Mouse (Mus musculus): Measurements from ENCODE around the gene Zbtb17. TPM values are rescaled to one million over a fixed set of nuclear protein-coding genes. Genes with fewer than 3 reads are reported as not detected.

The Zbtb17 gene
- total RNA-seq, 2 experiments from 2014 or later = 14.8 to 18.7 TPM

- no peak for DNase-seq
Measured at GRCm38 (mm10) chr4:141458236-141458635, 13.8 kb downstream of the Zbtb17 start.

DNA sequence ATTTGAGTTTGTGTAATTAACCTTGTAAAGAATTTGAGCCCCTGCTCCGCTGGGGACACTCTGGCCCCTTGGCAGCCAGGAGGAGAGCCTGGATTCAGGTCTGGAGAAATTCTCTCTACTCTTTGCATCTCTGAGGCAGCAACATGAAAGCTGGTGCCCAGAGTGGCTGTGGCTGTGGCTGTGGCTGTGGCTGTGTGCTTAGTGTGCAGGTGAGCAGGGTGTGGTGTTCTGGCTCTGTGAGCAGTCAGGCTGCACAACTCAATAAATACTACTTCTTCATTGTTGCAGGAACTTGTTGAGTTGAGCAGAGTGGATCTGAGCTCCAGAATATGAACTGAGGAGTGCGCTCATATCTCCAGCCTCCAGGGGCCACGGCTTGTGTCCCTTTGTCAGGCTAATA is 14.4 kb downstream of the Zbtb17 start:
- no peak for DNase-seq

- DNase-seq = no peak
Measured at GRCm38 (mm10) chr4:141459766-141460165, 15.3 kb downstream of the Zbtb17 start.

- no peak for DNase-seq
Measured at GRCm38 (mm10) chr4:141460481-141460880, 16.0 kb downstream of the Zbtb17 start.

- no peak for DNase-seq
Measured at GRCm38 (mm10) chr4:141461088-141461487, 16.6 kb downstream of the Zbtb17 start.

GRCm38 (mm10) chr4:141461576-141461975 is 17.1 kb downstream of the Zbtb17 start:
- no peak for DNase-seq

DNA sequence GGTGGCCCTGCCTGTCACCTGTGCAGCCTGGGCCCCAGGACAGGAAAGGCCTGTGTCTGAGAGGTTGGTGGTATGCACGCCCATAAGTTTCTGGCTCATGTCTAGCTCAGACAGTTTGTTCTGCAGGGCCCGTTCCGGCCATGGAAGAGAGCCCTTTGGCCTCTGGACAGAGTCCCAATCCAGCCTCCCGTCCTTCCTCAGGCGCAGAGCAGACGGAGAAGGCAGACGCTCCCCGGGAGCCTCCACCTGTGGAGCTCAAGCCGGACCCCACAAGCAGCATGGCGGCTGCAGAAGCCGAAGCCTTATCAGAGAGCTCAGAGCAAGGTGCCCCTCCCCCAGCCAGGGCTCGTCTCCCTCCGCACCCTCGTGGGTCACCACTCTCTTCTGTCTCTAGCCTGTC is 19.0 kb downstream of the Zbtb17 start:
- no peak for DNase-seq

DNA sequence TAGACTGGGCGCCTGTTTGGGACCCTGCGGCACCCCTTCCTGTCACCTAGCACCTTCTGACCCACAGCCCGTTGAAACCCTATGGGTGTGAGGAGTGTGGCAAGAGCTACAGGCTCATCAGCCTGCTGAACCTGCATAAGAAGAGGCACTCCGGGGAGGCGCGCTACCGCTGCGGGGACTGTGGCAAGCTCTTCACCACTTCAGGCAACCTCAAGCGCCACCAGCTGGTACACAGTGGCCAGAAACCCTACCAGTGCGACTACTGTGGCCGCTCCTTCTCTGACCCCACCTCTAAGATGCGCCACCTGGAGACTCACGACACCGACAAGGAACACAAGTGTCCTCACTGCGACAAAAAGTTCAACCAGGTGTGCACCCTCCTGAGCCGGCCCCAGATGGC is 20.3 kb downstream of the Zbtb17 start:
- DNase-seq = no peak

GRCm38 (mm10) chr4:141465512-141466288 is 21.2 kb downstream of the Zbtb17 start:
- peak in 1 of 2 experiments; percentile 32 for DNase-seq

GRCm38 (mm10) chr4:141466289-141466795 is 21.9 kb downstream of the Zbtb17 start:
- no peak for DNase-seq

DNA sequence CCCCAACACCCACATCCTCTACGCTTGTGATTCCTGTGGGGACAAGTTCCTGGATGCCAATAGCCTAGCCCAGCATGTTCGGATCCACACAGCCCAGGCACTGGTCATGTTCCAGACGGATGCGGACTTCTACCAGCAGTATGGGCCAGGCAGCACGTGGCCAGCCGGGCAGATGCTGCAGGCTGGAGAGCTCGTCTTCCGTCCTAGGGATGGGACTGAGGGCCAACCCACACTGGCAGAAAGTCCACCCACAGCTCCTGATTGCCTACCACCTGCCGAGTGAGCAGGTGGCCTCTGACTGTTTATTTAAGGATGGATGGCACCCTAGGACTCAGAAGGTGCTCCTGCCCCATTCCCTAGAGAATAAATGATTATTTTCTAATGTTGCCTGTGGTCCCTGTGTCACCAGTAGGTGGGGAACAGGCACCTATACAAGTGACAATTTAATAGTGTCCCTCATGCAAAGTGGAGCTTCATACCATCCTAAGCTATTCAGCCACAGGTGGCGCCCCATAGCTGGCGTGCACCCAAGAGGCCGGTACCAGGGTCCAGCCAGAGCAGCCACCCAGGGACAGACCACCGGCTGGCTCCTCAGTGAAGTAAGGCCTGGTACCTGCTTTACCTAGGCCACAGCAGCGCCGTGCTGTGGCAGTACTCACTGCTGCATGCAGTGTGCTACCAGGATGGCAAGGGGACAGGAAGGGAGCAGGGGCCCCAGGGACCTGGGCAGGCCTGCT is 22.6 kb downstream of the Zbtb17 start:
- no peak for DNase-seq

- no peak for DNase-seq
Measured at GRCm38 (mm10) chr4:141467581-141467927, 23.1 kb downstream of the Zbtb17 start.

DNA sequence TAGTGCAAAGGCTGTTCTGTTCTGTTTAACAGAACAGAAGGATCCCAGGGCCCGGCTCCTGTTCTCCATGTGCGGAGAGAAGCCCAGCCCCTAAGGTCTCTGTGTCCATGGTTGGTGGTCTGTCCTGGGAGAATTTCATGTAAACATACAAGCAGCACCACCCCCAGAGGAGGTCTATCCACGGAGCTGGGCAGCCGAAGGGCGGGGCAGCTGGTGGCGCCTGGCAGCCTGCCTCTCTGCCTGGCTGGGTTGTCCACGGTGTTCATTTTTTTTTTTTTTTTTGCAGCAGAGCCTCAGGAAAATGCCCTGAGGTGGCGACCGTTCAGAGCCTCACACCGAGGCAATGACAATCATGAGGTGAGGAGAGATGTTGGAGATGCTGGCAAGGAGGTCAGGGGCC is 24.1 kb downstream of the Zbtb17 start:
- peak in 1 of 2 experiments; percentile 61 for DNase-seq

DNA sequence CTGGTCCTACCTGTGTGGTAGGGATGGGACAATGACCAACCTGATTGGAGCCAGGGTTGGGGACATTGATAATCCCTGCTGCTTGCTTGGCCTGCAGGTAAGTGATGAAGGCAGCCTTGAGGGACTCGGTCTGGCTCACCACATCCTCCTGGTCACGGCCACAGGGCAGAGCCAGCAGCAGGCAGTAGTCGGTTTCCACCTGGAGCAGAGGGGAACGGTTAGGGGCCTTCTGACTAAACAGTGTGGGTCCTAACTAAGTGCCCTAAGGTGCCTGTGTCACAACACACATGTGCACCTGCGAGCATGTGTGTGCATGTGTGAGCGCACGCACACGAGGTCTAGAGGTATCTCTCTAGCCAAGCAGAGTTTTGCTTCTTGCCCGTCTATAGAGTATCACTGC is 24.9 kb downstream of the Zbtb17 start:
- no peak for DNase-seq

DNA sequence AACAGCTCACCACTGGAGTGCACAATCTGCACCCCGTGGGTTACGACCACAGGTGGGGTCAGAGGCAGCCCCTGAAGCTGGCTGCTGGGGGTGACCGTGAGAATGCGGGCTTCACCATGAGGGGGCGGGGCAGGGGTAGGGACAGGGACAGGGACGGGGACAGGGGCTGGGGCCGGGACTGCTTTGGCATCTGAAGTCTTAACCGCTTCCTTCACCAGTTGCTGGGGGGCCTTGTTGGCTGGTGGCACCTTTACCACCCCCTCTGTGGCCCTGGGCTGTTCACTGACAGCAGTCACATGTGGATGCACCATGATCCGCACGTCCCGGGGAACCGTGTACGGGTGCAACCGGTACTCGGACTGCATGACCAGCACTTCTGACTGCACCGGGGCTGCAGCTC is 27.0 kb downstream of the Zbtb17 start:
- no peak for DNase-seq

GRCm38 (mm10) chr4:141472641-141473321 is 28.3 kb downstream of the Zbtb17 start:
- DNase-seq = no peak

DNA sequence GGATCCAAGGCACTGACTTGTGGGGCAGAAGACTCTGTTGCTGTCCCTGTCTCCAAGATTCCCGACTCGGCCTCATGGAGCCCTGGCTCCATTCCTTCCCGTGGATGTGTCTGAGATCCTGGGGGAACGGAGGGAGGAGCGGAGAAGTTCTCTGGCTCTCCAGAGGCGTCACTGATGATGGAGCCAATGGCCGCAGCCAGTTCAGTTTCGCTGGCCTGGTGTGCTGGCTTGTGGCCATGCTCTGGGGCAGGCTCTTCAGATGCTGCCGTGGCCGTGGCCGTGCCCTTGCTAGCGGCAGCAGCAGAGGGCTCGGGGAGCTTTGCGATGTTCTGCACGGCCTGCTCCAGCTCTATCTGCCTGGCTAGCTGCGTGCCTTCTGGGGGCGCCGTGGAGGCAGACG is 30.0 kb downstream of the Zbtb17 start:
- DNase-seq = no peak

GRCm38 (mm10) chr4:141477681-141478102 is 33.2 kb downstream of the Zbtb17 start:
- DNase-seq = peak in 1 of 2 experiments; percentile 47

- DNase-seq = peak; percentile 71
Measured at GRCm38 (mm10) chr4:141478225-141478624, 33.8 kb downstream of the Zbtb17 start.

GRCm38 (mm10) chr4:141478794-141479193 is 34.3 kb downstream of the Zbtb17 start:
- DNase-seq = no peak

DNA sequence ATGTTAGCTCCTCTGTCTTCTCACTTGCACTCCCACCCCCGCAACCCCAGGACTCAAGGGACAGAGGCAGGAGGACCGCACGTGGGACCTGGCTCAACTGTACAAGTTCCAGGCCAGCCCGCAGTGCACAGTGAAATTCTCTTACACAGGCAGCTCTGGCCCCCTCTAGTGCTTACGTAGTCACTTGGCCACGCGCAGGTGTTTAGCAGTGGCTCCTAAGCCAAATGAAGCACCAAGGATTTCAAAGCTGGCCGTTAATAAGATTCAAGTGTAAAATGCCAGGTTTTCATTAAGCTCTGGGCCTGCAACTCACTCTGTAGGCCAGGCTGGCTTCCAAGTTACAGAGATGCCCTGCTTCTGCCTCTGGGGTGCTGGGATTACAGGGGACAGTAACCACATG is 35.0 kb downstream of the Zbtb17 start:
- DNase-seq = no peak

DNA sequence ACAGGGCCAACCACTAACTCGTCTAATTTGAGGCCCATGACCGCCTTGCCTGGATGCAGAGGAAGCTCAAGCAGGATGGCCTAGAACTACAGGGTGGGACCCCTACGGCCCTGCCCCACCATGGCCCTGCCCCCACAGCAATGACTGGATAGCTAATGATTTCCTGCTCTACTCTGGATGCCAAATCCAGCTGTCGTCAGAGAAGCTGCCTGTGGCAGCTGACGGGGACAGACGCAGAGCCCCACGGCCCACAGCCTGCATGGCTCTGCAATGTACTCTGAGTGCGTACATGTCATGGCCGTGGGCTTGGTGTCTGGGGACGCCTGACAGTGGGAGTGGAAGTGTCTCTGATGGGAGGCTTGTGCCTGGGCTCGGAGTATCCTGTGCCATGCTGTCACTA is 39.6 kb downstream of the Zbtb17 start:
- DNase-seq = no peak

DNA sequence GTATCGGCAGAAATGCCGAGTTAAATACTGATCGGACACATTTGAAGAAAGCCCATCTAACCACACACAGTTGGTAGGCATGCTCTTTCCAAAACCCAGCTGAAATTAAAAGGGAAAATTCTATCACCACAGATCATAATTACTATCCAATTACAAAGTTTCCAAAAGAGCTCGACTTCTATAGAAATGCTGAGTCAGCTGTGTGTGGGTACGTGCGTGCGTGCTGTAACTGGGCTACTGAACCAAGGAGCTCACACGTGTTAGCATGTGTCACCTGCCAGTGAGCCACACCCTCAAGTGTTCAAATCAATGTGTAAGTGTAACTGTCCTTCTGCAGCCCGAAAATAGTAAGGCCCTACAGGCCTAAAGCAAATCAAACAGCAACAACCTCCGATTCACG is 43.1 kb downstream of the Zbtb17 start:
- DNase-seq = no peak
